Comparison of ENCODE assay signal across 11 mouse cellular contexts in the genomic region with DNA sequence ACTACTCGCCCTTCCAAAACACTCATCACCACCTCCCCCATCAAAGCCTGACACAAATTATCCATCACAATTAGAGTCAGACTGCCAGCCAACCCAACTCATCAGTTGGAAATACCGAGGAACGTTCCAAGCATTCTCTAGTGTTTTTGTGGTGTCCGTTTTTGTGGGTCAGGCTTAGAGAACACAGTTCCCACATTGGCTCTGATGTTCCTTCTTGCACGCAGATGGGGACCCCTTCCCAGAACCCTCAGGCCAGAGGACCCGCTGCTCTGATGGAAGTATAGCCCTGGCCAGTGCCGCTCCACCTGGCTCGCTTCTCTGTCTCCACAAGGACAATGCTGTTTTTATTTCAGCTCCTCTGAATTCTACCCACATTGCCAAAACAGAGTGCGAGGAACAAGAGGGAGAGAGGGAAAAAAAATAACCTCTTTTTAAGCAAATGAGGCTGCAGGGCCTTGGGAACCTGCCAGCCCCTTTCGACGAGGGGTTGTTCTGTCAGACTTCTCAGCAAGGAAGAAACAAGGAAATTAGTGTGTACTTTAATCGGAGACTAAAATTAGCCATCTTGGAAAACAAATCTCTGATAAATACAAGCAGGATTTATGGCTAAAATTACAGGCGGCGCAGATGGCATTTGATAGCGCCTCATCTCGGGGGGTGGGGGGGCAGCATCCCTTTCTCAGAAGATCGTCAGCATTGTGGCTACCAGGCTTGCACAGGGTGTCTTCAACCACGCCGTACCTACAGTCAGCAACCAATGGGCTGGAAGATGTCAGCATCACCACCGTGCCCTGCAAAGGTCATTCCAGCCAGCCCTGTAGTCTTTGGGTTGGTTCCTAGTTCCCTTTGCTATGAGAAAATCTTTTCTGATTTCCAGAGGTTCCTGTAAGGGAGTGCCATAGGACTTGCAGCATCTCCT.
DNase-seq lines count a peak whose midpoint lies in the region; ATAC-seq lines count a peak whose summit lies in the region.
"Had no signal": no experiment of that assay in that cellular context is flagged by ENCODE, and none has a peak within 500 bp of the region (broad histone marks: within the 10 kb centered on the region; RNA-seq: fewer than 3 reads in every experiment).

No protein-coding gene starts in this region.

- H3K36me3 ChIP-seq in hindbrain, embryonic 15.5 days, result no peaks in the 10 kb centered on the region
- H3K36me3 ChIP-seq in hindbrain, embryonic 12.5 days, result no peaks in the 10 kb centered on the region
- no peaks in the 10 kb centered on the region for H3K36me3 ChIP-seq in forebrain, embryonic 15.5 days
- H3K36me3 ChIP-seq: limb, embryonic 10.5 days; lung, embryonic 15.5 days had no signal

- H3K9me3 ChIP-seq in hindbrain, embryonic 15.5 days, result no peaks in the 10 kb centered on the region
- no peaks in the 10 kb centered on the region; the same call in 1 of the 2 replicates for H3K9me3 ChIP-seq in hindbrain, embryonic 12.5 days (replicated peaks)
- no peaks in the 10 kb centered on the region for H3K9me3 ChIP-seq in forebrain, embryonic 15.5 days
- H3K9me3 ChIP-seq: limb, embryonic 10.5 days; lung, embryonic 15.5 days had no signal

- H3K27me3 ChIP-seq in hindbrain, embryonic 15.5 days, result no peaks in the 10 kb centered on the region
- H3K27me3 ChIP-seq in hindbrain, embryonic 12.5 days, result no peaks in the 10 kb centered on the region
- no peaks in the 10 kb centered on the region for H3K27me3 ChIP-seq in forebrain, embryonic 15.5 days
- H3K27me3 ChIP-seq: CH12.LX; lung, embryonic 15.5 days had no signal

- no peak overlapping the region for H3K4me2 ChIP-seq in hindbrain, embryonic 15.5 days
- H3K4me2 ChIP-seq in hindbrain, embryonic 12.5 days (replicated peaks), result no peak overlapping the region
- H3K4me2 ChIP-seq in forebrain, embryonic 15.5 days (replicated peaks), result peak overlapping the region; percentile 30
- H3K4me2 ChIP-seq: lung, embryonic 15.5 days had no signal

- H3K27ac ChIP-seq in hindbrain, embryonic 15.5 days (replicated peaks), result peak overlapping the region; percentile 15
- no peak overlapping the region for H3K27ac ChIP-seq in hindbrain, embryonic 12.5 days
- peak overlapping the region; percentile 85 for H3K27ac ChIP-seq in forebrain, embryonic 15.5 days (replicated peaks)
- H3K27ac ChIP-seq: limb, embryonic 10.5 days; lung, embryonic 15.5 days had no signal

- no peak overlapping the region for H3K4me3 ChIP-seq in hindbrain, embryonic 15.5 days
- no peak overlapping the region for H3K4me3 ChIP-seq in hindbrain, embryonic 12.5 days
- no peak overlapping the region for H3K4me3 ChIP-seq in forebrain, embryonic 15.5 days
- H3K4me3 ChIP-seq: limb, embryonic 10.5 days; lung, embryonic 15.5 days had no signal

- WGBS in hindbrain, embryonic 15.5 days, result 54% methylated on average over 20 of the region's 20 CpGs
- 72% methylated on average over 20 of the region's 20 CpGs for WGBS in hindbrain, embryonic 12.5 days
- 14% methylated on average over 20 of the region's 20 CpGs for WGBS in forebrain, embryonic 15.5 days

- DNase-seq in layer of hippocampus, postnatal 14 days (ENCODE audit: low spot score in 2 of 2), result peak; percentile 44 to 75
- peak; percentile 49 for DNase-seq in right cerebral cortex, adult 2 months (ENCODE audit: low spot score in 2 of 2)
- DNase-seq in kidney, postnatal 14 days, result no peak
- no peak for DNase-seq in adipocyte (ENCODE audit: low spot score)
- no peak for DNase-seq in ovary, postnatal 36 days (ENCODE audit: low spot score)

- peak; percentile 71; the same call in 1 of the 2 replicates for ATAC-seq in hindbrain, embryonic 15.5 days (ENCODE audit: low FRiP score, low read depth)
- ATAC-seq in hindbrain, embryonic 12.5 days (ENCODE audit: low FRiP score), result no peak
- ATAC-seq in forebrain, embryonic 15.5 days (replicated peaks), result peak; percentile 73

- H3K4me1 ChIP-seq in hindbrain, embryonic 15.5 days (replicated peaks), result peaks cover 6% of the 10 kb centered on the region
- H3K4me1 ChIP-seq in hindbrain, embryonic 12.5 days, result no peaks in the 10 kb centered on the region
- peaks cover 22% of the 10 kb centered on the region for H3K4me1 ChIP-seq in forebrain, embryonic 15.5 days
- H3K4me1 ChIP-seq: limb, embryonic 10.5 days; lung, embryonic 15.5 days had no signal

- H3K9ac ChIP-seq in hindbrain, embryonic 15.5 days, result no peak overlapping the region
- no peak overlapping the region for H3K9ac ChIP-seq in hindbrain, embryonic 12.5 days
- no peak overlapping the region for H3K9ac ChIP-seq in forebrain, embryonic 15.5 days (replicated peaks)
- H3K9ac ChIP-seq: lung, embryonic 15.5 days had no signal

Comparison
In these comparisons a context has a peak if more than half of its experiments do, and no peak if none do; other contexts are left out.
1. DNase-seq: peak in layer of hippocampus, postnatal 14 days (2 of 2) and right cerebral cortex, adult 2 months (2 of 2); none in kidney, postnatal 14 days (single experiment), adipocyte (single experiment) and ovary, postnatal 36 days (single experiment).